Mouse (Mus musculus) mature B cell (primary cell): Measurements from ENCODE around the gene Abce1.
"Not testable (repeated sequence)": the region's sequence is repeated elsewhere in the genome, so short reads cannot be mapped to it uniquely, and the experiment has no call there.

Experiments
- in situ Hi-C: fragments of 300-500 bp; cut with MboI; formaldehyde crosslinking; loops from 2 replicates; pipeline ENCODE4 v1.14.3; 2019

Abce1 gene

DNA sequence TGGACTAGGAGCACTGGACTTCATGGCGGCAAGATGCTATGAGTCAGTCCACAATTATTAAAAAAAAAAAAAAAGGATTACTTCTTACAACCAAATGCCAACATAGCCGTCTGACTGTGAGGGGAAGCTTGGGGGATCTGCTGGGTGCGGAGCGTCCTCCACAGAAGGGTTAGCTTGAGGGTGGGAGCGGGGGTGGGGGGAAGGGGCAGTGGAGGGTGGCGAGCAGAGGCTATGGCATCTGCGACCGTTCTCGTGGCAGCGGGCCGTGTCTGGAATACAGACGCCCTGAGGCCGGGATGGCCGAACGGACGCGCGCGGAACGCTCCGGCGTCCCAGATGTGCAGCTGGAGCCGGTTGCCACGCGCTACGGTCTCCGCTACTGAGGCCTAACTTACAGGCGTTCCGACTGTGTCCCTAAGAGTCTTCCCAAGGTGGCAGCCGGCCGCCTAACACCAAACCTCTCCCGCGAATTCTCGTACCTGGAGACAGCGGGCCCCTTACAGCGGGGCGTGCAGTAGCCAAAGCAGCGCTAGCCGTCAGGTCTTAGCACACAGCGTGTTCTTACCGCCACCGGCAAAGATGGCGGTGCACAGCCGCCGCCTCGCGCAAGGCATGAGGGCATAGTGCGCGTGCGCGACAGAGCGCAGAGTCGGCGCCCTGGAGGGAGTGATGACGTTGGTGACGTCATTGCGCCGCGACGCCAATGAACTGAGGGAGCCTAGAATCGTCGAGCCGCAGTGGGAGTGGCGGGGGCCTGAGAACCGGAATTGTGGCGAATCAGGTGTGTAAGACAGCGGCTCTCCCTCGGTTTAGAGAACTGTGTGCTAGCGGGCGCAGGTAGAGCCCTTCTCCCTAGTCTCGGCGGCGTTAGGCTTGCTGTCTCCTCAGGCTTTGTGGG, at the start of gene Abce1, which contains the start of gene Anapc10:
Gene Abce1, minus strand, starts transcription at position 677 of the 898 bp plus-strand sequence.
Gene Anapc10, plus strand, starts transcription at position 757 of the 898 bp plus-strand sequence.
- in situ Hi-C loops: loop anchor here (25.0 kb wide), 1 partner anchor 1301 kb away; the partner anchor contains the start of gene Usp38

DNA sequence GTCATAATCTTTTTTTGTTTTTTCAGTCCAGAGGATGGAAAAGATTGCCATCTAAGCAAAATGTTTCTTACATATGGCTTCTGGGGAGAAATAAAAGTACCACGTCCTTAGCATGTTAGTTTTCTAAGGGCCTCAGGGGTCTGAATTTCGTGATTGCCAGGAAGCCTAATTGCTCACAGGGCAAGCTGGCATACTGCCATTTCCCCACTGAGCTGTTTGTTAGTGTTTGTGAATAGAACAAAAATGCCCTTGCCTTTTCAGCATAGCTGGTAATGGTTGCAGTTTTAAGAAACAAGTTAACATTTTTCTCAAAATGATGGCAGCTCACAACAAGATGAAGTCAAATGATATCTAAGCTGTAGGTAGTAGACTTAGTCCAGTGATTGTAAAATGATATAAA, 38.8 kb upstream of the Abce1 start:
- in situ Hi-C loops: no loop called here

DNA sequence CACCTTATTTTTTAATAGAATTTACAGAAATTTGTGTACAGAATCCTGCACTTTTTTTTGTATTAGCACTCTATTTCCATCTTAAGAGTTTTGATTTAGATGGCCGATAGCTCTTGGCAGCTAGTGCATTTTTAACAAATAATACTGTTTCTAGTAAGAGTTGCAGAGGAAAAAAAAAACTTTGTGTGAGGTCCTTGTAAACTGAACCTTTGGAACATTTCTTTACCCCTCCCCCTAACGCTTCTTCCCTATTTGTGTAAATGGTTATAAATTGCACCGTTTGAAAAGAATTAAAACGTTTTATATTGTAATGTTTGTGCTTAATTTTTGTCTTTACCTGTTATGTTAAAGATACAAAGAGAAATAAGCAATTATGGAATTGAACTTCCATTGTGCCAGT, 37.1 kb upstream of the Abce1 start:
- in situ Hi-C loops: loop anchor here (25.0 kb wide), 1 partner anchor 939 kb away; no protein-coding TSS in a partner anchor

DNA sequence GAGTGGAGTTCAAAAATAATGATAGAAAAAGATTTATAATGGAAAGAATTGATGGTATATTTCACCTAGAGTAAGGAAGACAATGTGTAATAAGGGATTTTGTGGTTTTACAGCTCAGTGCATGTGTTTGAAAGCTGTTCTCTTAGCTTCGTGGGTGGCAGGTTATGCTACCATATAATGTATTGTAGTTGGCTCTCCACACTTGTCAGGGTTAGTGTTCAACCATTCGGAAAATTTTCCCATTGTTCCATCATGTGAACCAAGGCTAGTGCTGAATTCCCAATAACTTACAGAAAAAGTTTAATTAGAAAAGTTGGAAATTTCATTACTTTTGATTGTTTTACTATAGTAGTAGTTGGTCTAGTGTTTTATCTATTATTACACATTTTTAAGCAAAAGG, 36.6 kb upstream of the Abce1 start:
- in situ Hi-C loops: loop anchor here (25.0 kb wide), 1 partner anchor 939 kb away; no protein-coding TSS in a partner anchor

DNA sequence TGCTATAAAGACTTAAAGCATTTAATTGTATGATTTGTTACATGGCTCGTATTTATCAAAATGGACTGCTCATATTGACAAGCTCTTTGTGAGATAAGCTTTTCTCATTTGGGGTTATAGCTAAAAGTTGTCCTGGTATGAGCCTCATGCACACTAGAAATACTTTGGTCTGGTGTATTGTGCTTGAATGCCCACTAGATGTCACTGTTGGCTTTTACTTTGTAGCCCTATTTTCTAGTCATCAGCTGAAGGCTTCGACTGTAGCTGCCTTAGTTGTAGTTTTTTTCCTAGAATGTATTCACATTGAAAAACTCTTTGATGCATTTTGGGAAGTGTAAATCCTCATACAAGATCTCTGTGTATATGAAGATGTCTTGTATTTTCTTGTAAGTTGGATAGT, 22.8 kb upstream of the Abce1 start:
- in situ Hi-C loops: loop anchor here (10.0 to 25.0 kb wide), 2 partner anchors 750 to 953 kb away; no protein-coding TSS in a partner anchor

DNA sequence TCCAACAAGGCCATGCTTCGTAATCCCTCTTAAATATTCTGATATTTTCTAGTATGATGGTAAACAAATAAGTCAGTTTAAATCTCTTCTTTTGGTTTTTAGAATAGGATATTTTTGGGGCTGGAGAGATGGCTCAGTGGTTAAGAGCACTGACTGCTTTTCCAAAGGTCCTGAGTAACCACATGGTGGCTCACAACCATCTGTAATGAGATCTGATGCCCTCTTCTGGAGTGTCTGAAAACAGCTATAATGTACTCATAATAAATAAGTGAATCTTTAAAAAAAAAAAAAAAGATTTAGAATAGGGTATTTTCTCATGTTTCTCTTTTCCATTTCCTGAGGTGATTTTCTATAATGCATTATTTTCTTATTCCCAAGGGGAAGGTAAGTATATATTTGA, 16.4 kb upstream of the Abce1 start:
- in situ Hi-C loops: loop anchor here (25.0 kb wide), 1 partner anchor 959 kb away; no protein-coding TSS in a partner anchor

DNA sequence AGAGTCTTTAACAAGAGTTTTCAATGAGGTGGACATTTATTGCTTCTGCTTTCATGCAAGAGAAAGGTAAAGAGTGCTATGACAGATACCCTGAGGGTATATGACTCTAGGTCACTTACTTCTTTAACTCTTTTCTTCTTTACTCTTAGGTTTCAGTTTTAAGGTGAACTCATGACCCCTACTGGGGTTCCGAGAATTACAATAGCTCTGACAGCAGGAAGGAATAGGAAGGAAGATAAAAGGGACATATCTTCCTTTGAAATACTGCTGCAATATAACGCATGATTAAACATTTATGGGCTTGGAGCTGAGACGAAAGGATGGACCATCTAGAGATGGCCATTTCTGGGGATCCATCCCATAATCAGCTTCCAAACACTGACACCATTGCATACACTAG, 13.0 kb upstream of the Abce1 start:
- in situ Hi-C loops: loop anchor here (25.0 kb wide), 1 partner anchor 1288 kb away; the partner anchor contains the start of gene Usp38

DNA sequence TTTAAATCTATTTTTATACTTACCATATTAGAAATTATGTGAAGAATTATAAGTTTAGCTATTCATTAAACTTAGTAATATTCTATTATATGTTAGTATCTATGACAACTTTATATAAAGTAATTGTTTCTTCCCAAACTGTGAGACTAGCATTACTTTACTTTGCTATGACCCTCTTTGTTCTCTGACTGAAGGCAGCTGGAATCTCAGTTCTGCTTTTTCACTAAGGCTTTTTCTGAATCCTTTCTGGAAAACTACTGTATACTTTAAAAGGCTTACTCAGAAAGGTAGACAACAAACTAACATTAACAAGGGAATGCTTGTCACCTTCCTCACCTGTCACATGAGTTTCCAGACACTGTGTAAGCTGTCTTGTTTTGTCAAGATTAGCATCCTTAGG, 11.8 kb upstream of the Abce1 start:
- in situ Hi-C loops: loop anchor here (25.0 kb wide), 1 partner anchor 1289 kb away; the partner anchor contains the start of gene Usp38

DNA sequence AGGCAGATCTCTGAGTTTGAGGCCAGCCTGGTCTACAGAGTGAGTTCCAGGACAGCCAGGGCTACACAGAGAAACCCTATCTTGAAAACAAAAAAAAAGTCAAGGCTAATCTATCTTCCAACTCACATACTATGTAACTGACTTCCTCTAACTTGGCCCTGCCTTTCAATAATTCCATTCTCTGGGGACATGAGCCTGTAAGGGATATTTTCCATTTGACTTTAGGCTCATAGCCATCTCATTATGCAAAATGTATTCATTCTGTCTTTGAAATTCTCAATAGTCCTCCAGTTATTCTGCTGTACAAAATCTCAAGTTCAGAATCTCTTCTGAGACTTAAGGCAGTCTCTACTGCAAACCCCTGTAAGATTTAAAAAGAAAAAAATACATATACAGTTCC, 10.0 kb upstream of the Abce1 start:
- in situ Hi-C loops: loop anchor here (25.0 kb wide), 1 partner anchor 1291 kb away; the partner anchor contains the start of gene Usp38

DNA sequence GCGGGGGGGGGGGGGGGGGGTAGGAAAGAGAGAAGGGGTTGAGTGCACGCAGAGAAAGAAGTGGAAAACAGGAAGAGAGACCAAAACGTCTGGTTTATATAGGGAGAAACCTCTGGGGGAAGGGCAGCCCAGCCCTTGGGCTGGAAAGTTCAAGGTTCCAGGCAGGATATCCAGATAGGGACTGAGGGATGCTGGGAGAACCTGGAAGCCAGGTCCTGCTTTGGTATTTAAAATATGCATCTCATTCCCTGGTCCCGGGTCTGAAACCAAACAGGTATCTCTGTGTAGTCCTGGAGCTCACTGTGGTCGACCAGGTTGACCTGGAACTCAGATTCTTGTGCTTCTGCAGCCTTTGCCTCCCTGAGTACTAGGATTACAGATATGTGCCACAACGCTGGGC, 1.1 kb upstream of the Abce1 start:
- in situ Hi-C loops: loop anchor here (25.0 kb wide), 1 partner anchor 1300 kb away; the partner anchor contains the start of gene Usp38

DNA sequence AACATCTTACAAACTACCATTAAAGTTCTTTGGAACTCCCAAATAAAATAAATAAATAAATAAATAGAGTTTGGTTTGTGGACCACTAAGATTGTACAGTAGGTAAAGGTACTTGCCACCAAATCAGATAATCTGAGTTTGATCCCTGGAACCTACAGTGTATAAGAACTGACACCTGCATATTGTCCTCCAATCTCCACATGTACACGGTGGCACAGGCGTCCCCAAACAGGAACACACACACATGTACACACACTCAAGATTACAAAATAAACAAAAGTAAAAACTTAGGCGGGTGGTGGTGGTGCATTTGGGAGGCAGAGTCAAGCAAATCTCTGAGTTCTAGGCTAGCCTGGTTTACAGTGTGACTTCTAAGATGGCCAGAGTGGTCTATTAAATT, 4.9 kb downstream of the Abce1 start:
- in situ Hi-C loops: loop anchor here (25.0 kb wide), 1 partner anchor 1306 kb away; the partner anchor contains the start of gene Usp38

DNA sequence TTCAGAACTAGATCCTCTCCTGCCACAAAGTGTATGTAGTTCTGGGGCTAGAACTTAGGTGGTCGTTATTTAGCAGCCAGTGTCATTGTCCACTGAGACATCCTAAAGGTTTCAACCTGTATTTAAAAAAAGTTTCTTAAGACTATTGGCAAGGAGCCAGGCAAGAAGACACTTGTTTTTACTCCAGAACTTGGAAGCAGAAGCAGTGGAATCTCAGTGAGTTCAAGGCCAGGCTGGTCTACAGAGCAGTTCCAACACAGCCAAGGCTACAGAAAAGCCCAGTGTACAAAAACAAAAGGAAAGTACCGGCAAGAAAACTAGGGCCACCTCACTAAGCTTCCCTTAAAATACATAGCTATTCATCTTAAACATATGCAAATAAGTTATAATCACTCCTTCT, 19.0 kb downstream of the Abce1 start:
- in situ Hi-C loops: loop anchor here (10.0 kb wide), 1 partner anchor 48 kb away; no protein-coding TSS in a partner anchor

DNA sequence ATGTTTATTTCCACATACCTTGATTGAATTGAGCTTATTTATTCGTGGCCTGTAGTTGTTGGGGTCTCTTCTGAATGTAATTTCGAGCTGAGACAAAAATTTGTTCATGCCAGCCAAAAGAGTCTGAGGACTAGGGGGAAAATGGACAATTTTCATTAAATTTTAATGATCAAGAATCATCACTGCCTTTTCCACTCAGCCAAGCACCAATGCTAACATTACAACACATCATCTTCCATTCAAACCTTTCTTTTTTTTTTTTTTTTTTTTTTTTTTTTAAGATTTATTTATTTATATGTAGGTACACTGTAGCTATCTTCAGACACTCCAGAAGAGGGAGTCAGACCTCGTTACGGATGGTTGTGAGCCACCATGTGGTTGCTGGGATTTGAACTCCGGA, 25.6 kb downstream of the Abce1 start:
- in situ Hi-C loops: not testable (repeated sequence)

DNA sequence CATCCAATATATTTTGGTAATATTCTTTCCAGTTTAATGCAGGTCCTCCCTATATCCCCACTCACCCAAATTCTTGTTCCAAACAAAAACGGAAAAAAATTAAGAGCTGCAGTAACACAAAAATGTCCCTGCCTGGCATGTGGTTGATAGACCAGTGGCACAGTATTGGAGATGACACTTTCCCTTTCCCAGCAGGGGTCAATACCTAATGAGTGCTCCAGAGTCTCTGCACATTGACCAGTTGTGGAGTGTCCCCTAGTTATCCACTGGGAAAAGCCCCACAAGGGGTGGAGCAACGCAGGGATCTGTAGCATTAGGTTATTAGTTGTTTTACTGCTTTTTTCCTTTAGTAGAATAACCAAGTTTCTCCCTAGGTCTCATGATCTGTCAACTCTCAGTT, 30.6 kb downstream of the Abce1 start:
- in situ Hi-C loops: no loop called here

DNA sequence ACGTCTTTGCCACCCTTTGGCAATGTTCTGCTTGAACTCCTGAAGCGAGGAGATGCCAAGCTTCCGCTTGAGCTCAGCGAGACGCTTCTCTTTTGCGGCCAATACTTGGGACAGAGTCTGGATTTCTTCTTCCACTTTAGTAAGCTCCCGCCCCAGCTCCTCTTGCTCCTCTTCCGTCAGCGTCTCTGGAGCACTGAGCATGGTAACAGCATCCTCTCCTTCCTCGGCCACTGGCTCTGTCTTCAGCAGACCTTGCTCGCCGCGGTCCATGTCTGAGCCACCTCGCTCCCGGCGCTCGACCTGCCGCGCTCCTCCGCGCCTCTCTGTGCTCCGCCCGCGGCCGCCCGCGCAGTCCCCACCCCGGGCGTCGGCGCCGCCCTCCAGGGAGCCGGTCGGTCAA, 31.0 kb downstream of the Abce1 start:
- in situ Hi-C loops: no loop called here

DNA sequence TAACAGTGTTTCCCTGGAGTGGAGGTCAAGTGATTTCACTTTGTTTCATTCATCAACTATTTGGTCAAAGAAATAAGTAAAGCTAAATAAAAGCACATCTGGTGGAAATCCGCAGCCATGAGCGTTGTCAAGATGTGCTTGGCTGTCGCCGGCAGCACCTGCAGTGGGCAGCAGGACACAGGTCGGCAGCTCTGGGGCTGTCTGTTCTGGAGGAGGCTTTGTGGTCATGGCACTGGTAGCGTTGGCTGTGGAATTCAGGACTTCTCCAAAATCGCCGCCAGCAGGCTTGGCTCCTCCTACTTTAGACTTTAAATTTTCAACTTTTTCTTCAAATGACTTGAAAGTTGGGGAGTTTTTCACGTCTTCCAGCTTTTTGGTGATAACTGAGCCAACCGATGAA, 31.5 kb downstream of the Abce1 start:
- in situ Hi-C loops: not testable (repeated sequence)

DNA sequence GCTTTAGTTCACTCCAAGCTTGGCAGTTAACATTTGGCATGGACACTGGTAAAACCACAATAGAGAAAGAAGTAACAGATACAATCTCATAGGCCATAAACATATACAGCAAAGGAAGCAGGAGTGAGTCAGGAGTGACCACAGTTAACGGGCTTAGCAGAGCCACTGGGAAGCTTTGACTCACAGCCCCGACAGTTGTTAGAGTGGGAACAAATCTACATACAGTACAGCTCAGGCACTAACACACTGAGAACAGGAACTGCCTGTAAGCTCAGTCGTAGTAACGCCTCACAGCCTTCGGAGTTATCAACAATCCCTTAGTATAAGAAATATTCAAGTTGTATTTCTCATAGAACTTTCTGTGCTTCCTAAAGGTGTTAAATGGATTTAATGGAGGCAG, 32.5 kb downstream of the Abce1 start:
- in situ Hi-C loops: no loop called here

DNA sequence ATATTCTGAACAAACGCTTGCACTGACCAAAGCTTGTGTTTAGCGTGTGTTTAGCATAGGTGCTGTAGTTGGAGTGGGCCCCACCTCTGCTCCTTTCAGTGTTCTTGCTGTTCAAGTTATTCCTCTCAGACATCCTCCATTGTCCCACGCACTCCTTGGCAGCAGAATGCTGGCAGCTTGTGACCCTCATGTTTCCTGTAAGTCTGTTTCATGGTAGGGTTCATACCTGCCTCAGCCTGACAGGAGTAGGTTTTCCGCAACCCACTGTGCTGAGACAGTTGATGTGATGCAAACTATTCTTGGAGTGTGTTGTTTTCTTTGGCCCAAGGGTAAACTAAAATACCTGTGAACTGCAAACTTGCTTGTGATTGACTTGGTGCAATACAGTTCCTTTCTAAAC, 35.1 kb downstream of the Abce1 start:
- in situ Hi-C loops: no loop called here

DNA sequence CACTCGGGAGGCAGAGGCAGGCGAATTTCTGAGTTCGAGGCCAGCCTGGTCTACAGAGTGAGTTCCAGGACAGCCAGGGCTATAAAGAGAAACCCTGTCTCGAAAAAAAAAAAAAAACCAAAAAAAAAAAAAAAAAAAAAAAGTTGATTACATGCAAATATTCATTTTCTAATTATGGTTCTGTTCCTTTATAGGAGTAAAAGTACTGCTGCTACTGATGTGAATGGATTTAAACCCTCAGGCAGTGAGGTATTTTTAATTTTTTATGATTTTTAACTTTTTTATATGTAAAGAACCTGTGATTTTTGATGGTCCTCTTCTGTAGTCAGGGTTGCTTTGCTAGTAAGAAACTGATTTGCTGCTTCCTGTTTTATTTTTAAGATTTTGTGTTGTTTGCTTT, 52.8 kb downstream of the Abce1 start:
- in situ Hi-C loops: not testable (repeated sequence)

DNA sequence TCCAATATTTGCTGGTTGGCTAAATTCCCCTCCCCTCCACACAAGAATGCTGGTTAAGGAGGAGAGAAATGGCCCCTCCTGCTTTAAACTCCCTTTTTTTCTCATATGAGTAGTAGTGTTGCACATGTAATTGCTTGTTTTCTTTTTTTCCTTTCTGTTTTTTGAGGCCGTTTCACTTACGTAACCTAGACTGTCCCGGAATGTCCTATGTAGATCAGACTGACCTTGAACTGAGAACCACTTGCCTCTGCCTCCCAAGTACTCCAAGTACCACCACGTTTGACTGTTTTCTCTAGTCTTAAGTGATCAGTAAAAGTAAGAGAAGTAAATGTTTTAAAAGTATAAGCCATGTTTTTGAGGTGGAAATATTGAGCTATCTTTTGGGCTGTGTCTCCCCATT, 57.8 kb downstream of the Abce1 start:
- in situ Hi-C loops: no loop called here

DNA sequence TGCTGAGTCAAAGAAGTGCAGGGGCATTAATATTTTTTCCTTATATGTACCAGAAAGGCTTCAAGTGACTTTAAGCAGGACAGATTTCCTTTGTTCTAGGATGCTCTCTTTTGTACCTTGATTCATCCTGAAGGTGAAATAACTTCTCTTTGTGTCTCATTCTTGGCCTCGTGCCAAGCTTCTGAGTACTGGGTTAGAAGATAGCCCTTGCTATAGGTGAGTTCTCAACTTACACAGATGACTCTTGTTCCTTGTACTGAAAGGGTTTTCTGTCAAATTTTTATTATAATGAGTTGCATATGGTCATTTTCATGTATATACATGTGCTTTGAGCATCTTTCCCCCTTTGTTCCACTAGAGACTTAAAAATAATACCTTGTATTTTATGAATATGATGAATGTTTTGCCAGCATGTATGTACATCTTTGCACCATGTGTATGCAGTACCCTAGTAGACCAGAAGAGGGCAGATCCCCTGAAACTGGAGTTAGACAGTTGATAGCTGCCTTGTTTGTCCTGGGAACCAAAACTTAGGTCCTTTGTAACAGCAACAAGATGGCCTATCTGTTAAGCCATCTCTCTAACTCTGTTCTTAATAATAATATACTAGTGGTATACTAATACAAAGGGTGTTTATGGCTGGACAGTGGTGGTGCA, 61.3 kb downstream of the Abce1 start:
- in situ Hi-C loops: no loop called here

DNA sequence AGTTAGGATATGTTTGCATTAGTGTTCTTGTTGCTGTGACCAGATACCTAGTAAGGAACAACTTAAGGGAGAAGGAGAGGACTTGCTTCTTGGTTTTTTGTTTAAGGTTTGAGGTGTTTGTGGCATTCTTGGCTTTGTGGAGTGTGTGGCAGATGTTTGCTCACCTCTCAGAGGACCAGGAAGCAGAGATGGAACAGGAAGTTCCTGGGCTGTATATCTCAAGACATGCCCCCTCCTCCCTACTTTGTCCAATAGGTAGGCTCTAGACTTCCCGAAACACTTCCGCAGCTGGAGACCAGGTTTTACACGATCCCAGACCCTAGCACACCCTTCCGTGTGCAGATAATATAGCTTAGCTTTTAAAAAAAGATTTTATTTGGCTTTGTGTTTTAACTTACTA, 62.0 kb downstream of the Abce1 start:
- in situ Hi-C loops: loop anchor here (10.0 kb wide), 1 partner anchor 45 kb away; no protein-coding TSS in a partner anchor
